Mouse (Mus musculus) heart, embryonic 16.5 days (tissue): ENCODE data around the gene Crybg1. TPM values are rescaled to one million over a fixed set of nuclear protein-coding genes. Genes with fewer than 3 reads are reported as not detected.
"Not testable (repeated sequence)": the region's sequence is repeated elsewhere in the genome, so short reads cannot be mapped to it uniquely, and the experiment has no call there.

ENCODE experiments used
- ATAC-seq: fragments of 200-750 bp; cut with Nextera tagmentation; replicated peaks from 2 replicates; pipeline ENCODE4 v1.8.0; 2017; ENCODE audit warnings: moderate number of reproducible peaks; ENCODE audit not compliant: insufficient read depth, low FRiP score; ENCODE audit errors: extremely low read depth
- H3K27ac ChIP-seq: fragments of 300-500 bp; sonication (generic); 2 replicates; pipeline ENCODE4 v1.5.1; 2014; ENCODE audit warnings: mild to moderate bottlenecking, low read length, control low read depth, moderate library complexity
- H3K27me3 ChIP-seq: fragments of 300-500 bp; sonication (generic); 2 replicates; pipeline ENCODE4 v1.6.1; 2014; ENCODE audit warnings: low read length, mixed read lengths; ENCODE audit not compliant: control insufficient read depth, insufficient read depth
- H3K36me3 ChIP-seq: fragments of 300-500 bp; sonication (generic); 2 replicates; pipeline ENCODE4 v1.6.1; 2014; ENCODE audit not compliant: control insufficient read depth, insufficient read depth
- H3K4me1 ChIP-seq: fragments of 300-500 bp; sonication (generic); 2 replicates; pipeline ENCODE4 v1.6.1; 2014; ENCODE audit warnings: low read length, mixed read lengths; ENCODE audit not compliant: control insufficient read depth, insufficient read depth
- H3K4me2 ChIP-seq: fragments of 300-500 bp; sonication (generic); 2 replicates; pipeline ENCODE4 v1.6.1; 2014; ENCODE audit warnings: low read depth, mild to moderate bottlenecking, control low read depth, low read length
- H3K4me3 ChIP-seq: fragments of 300-500 bp; sonication (generic); 2 replicates; pipeline ENCODE4 v1.5.1; 2014; ENCODE audit warnings: mild to moderate bottlenecking, control low read depth, low read length
- H3K9ac ChIP-seq: fragments of 300-500 bp; sonication (generic); 2 replicates; pipeline ENCODE4 v1.6.1; 2014; ENCODE audit warnings: low read length, control low read depth
- H3K9me3 ChIP-seq: fragments of 300-500 bp; sonication (generic); replicated peaks from 2 replicates; pipeline ENCODE4 v1.6.1; 2016; ENCODE audit warnings: low read length; ENCODE audit not compliant: control insufficient read depth
- WGBS: fragments of 180-500 bp; shearing (Covaris S2); extraction: QIAGEN DNeasy Blood & Tissue Kit; methylation state at CpG from one replicate; pipeline ENCODE4 v1.1.7; 2014; 5-methylcytosine and 5-hydroxymethylcytosine counted together
- polyA plus RNA-seq: library from polyadenylated mRNA; unstranded; fragments of >200 nt; fragmentation: Nextera tagmentation; extraction: Ambion mirVana; gene quantifications from 2 replicates; pipeline ENCODE4 v1.2.1, GENCODE M21; 2015

The Crybg1 gene
- polyA plus RNA-seq, 1 experiment from 2014 or later, result 0.42 TPM

- Histone ChIP-seq H3K4me1 (no peaks in the 10 kb centered on the region; the same call in 1 of the 2 replicates), H3K4me3 (no peak overlapping the region), H3K9ac (no peak overlapping the region), H3K27me3 (no peaks in the 10 kb centered on the region), H3K27ac (no peak overlapping the region), H3K4me2 (no peak overlapping the region), H3K9me3 (no peaks in the 10 kb centered on the region), H3K36me3 (no peaks in the 10 kb centered on the region)
- 65% methylated on average over 5 of the region's 5 CpGs for WGBS
- no peak for ATAC-seq
Measured at GRCm38 (mm10) chr10:43928596-43928995, 220.1 kb downstream of the Crybg1 start.

- Histone ChIP-seq H3K27me3 (no peaks in the 10 kb centered on the region), H3K4me3 (no peak overlapping the region), H3K36me3 (no peaks in the 10 kb centered on the region; the same call in 1 of the 2 replicates), H3K4me2 (no peak overlapping the region), H3K27ac (no peak overlapping the region), H3K4me1 (no peaks in the 10 kb centered on the region; the same call in 1 of the 2 replicates), H3K9me3 (no peaks in the 10 kb centered on the region), H3K9ac (no peak overlapping the region)
- no peak for ATAC-seq
- WGBS, result 76% methylated on average over 8 of the region's 8 CpGs
Measured at GRCm38 (mm10) chr10:43927736-43928135, 220.9 kb downstream of the Crybg1 start.

GRCm38 (mm10) chr10:43925776-43926175, 222.9 kb downstream of the Crybg1 start:
- H3K4me2 ChIP-seq, result not testable (repeated sequence)
- WGBS, result 87% methylated on average over 9 of the region's 9 CpGs

GRCm38 (mm10) chr10:43923096-43923495, 225.6 kb downstream of the Crybg1 start:
- Histone ChIP-seq H3K27ac (no peak overlapping the region), H3K27me3 (no peaks in the 10 kb centered on the region), H3K4me2 (no peak overlapping the region), H3K36me3 (no peaks in the 10 kb centered on the region; the same call in 1 of the 2 replicates), H3K9ac (no peak overlapping the region), H3K9me3 (no peaks in the 10 kb centered on the region), H3K4me1 (no peaks in the 10 kb centered on the region; the same call in 1 of the 2 replicates), H3K4me3 (no peak overlapping the region)
- WGBS, result 93% methylated on average over 3 of the region's 3 CpGs
- ATAC-seq, result no peak

More at GRCm38 (mm10) chr10:43925776-43926175, 222.9 kb downstream of the Crybg1 start:
- H3K9ac ChIP-seq, H3K27me3 ChIP-seq, ATAC-seq, H3K36me3 ChIP-seq, H3K27ac ChIP-seq, H3K4me1 ChIP-seq, H3K4me3 ChIP-seq, H3K9me3 ChIP-seq: not testable (repeated sequence)

GRCm38 (mm10) chr10:43918696-43919608, 229.7 kb downstream of the Crybg1 start:
- Histone ChIP-seq H3K4me3 (no peak overlapping the region), H3K9me3 (no peaks in the 10 kb centered on the region), H3K27me3 (no peaks in the 10 kb centered on the region), H3K27ac (no peak overlapping the region), H3K4me1 (peaks cover 6% of the 10 kb centered on the region), H3K36me3 (no peaks in the 10 kb centered on the region; the same call in 1 of the 2 replicates), H3K4me2 (no peak overlapping the region), H3K9ac (no peak overlapping the region)
- 40% methylated on average over 17 of the region's 17 CpGs for WGBS
- no peak for ATAC-seq

- H3K27ac ChIP-seq, result no peak overlapping the region
- 60% methylated on average over 2 of the region's 2 CpGs for WGBS
- H3K9me3 ChIP-seq, result no peaks in the 10 kb centered on the region
Measured at GRCm38 (mm10) chr10:43916737-43917136, 231.9 kb downstream of the Crybg1 start.

GRCm38 (mm10) chr10:43916181-43916580, 232.5 kb downstream of the Crybg1 start:
- H3K36me3 ChIP-seq, result no peaks in the 10 kb centered on the region
- H3K9ac ChIP-seq, result no peak overlapping the region
- no peak for ATAC-seq
- H3K27ac ChIP-seq, result no peak overlapping the region
- peaks cover 6% of the 10 kb centered on the region for H3K4me1 ChIP-seq
- no peak overlapping the region for H3K4me2 ChIP-seq
- H3K4me3 ChIP-seq, result no peak overlapping the region
- no peaks in the 10 kb centered on the region for H3K9me3 ChIP-seq
- H3K27me3 ChIP-seq, result no peaks in the 10 kb centered on the region
- WGBS, result 85% methylated on average over 12 of the region's 12 CpGs

More at GRCm38 (mm10) chr10:43916737-43917136, 231.9 kb downstream of the Crybg1 start:
- Histone ChIP-seq H3K4me1 (peaks cover 6% of the 10 kb centered on the region), H3K9ac (no peak overlapping the region), H3K4me3 (no peak overlapping the region), H3K4me2 (no peak overlapping the region), H3K36me3 (no peaks in the 10 kb centered on the region), H3K27me3 (no peaks in the 10 kb centered on the region)
- no peak for ATAC-seq

- H3K36me3 ChIP-seq, result peaks cover 5% of the 10 kb centered on the region; the same call in 1 of the 2 replicates
- H3K4me2 ChIP-seq, result no peak overlapping the region
- H3K27ac ChIP-seq, result no peak overlapping the region
- H3K4me1 ChIP-seq, result 0 out of 2 replicates have a peak, but pooled peaks cover 3% of the 10 kb centered on the region
- H3K27me3 ChIP-seq, result no peaks in the 10 kb centered on the region
- H3K9ac ChIP-seq, result no peak overlapping the region
- WGBS, result 86% methylated on average over 3 of the region's 3 CpGs
- no peak overlapping the region for H3K4me3 ChIP-seq
- no peaks in the 10 kb centered on the region for H3K9me3 ChIP-seq
- no peak for ATAC-seq
Measured at GRCm38 (mm10) chr10:43912236-43912635, 236.4 kb downstream of the Crybg1 start.

GRCm38 (mm10) chr10:43910873-43911142, 237.8 kb downstream of the Crybg1 start:
- WGBS, result 87% methylated on average over 8 of the region's 8 CpGs
- no peak overlapping the region for H3K27ac ChIP-seq
- no peaks in the 10 kb centered on the region for H3K27me3 ChIP-seq
- no peak overlapping the region for H3K4me2 ChIP-seq
- ATAC-seq, result no peak
- no peaks in the 10 kb centered on the region for H3K9me3 ChIP-seq
- no peak overlapping the region for H3K9ac ChIP-seq
- H3K4me3 ChIP-seq, result no peak overlapping the region
- no peaks in the 10 kb centered on the region for H3K4me1 ChIP-seq
- H3K36me3 ChIP-seq, result peaks cover 5% of the 10 kb centered on the region; the same call in 1 of the 2 replicates
